Mouse (Mus musculus) CH12.LX (cell line): ENCODE measurements around the gene Wwp2. TPM values are rescaled to one million over a fixed set of nuclear protein-coding genes. Genes with fewer than 3 reads are reported as not detected.

Source experiments
- DNase-seq: peaks from one replicate; pipeline ENCODE4 v3.0.0-alpha.2; 2013; ENCODE audit errors: extremely low read depth
- H3K27ac ChIP-seq: 2 replicates; pipeline ENCODE4 v1.5.1; 2012; ENCODE audit warnings: low read depth, mild to moderate bottlenecking, control low read depth, moderate library complexity; ENCODE audit not compliant: insufficient read depth
- H3K27me3 ChIP-seq: replicated peaks from 2 replicates; pipeline ENCODE3; 2012; ENCODE audit warnings: inconsistent platforms
- H3K36me3 ChIP-seq, 2 experiments: replicated peaks in 1 of 2; 2 replicates each; pipeline versions ENCODE3 to v1.6.1; 2012; ENCODE audit warnings: inconsistent platforms in 1 of 2, low read length in 1 of 2, mild to moderate bottlenecking in 1 of 2, mixed read lengths in 1 of 2, moderate library complexity in 1 of 2; ENCODE audit not compliant: control insufficient read depth in 1 of 2, insufficient read depth in 1 of 2
- H3K4me1 ChIP-seq, 2 experiments: 2 replicates each; pipeline ENCODE4 v1.6.1; 2012; ENCODE audit warnings: inconsistent platforms in 1 of 2, moderate library complexity in 1 of 2; ENCODE audit not compliant: insufficient read depth in 2 of 2, control insufficient read depth in 1 of 2
- H3K4me2 ChIP-seq: 2 replicates; pipeline ENCODE4 v1.6.1; 2012; ENCODE audit warnings: low read depth, mild to moderate bottlenecking, control low read depth; ENCODE audit not compliant: poor library complexity, insufficient read depth, severe bottlenecking
- H3K4me3 ChIP-seq, 3 experiments: fragments of 150-350 bp in 1 of 3; sonication (generic) in 1 of 3; replicated peaks in 1 of 3; 2 replicates each; pipeline versions ENCODE3 to v1.5.1; 2011 to 2012; ENCODE audit warnings: low read depth in 2 of 3, low read length in 2 of 3, mild to moderate bottlenecking in 2 of 3, moderate library complexity in 2 of 3, control low read depth in 1 of 3, improper control_type of control experiment in 1 of 3, inconsistent platforms in 1 of 3, mixed read lengths in 1 of 3; ENCODE audit not compliant: poor library complexity in 1 of 3
- H3K79me2 ChIP-seq: replicated peaks from 2 replicates; pipeline ENCODE4 v1.6.1; 2012; ENCODE audit warnings: mild to moderate bottlenecking, moderate library complexity; ENCODE audit not compliant: control insufficient read depth, poor library complexity, insufficient read depth, severe bottlenecking; ENCODE audit errors: extremely low read depth
- H3K9ac ChIP-seq: 2 replicates; pipeline ENCODE4 v1.6.1; 2012; ENCODE audit warnings: low read depth, mild to moderate bottlenecking, control low read depth, moderate library complexity; ENCODE audit not compliant: insufficient read depth
- H3K9me3 ChIP-seq: replicated peaks from 2 replicates; pipeline ENCODE3; 2012; ENCODE audit warnings: low read length, inconsistent platforms, mixed read lengths
- BHLHE40 ChIP-seq: IDR thresholded peaks from 2 replicates; pipeline ENCODE4 v1.6.1; 2011; ENCODE audit warnings: mild to moderate bottlenecking, low read depth, low read length, improper control_type of control experiment
- CTCF ChIP-seq, 2 experiments: IDR thresholded peaks in 1 of 2; conservative IDR thresholded peaks in 1 of 2; 2 replicates each; pipeline ENCODE4 v1.5.1; 2011 to 2012; ENCODE audit warnings: low read depth in 2 of 2, low read length in 2 of 2, improper control_type of control experiment in 1 of 2, inconsistent platforms in 1 of 2, mild to moderate bottlenecking in 1 of 2, moderate library complexity in 1 of 2
- ELF1 ChIP-seq: IDR thresholded peaks from 2 replicates; pipeline ENCODE4 v1.6.1; 2014; ENCODE audit warnings: low read depth, mild to moderate bottlenecking, inconsistent platforms, low read length, improper control_type of control experiment
- ETS1 ChIP-seq: conservative IDR thresholded peaks from 2 replicates; pipeline ENCODE4 v1.6.1; 2012; ENCODE audit warnings: low read depth, mild to moderate bottlenecking, inconsistent platforms, low read length, improper control_type of control experiment, moderate library complexity
- HCFC1 ChIP-seq: IDR thresholded peaks from 2 replicates; pipeline ENCODE4 v1.6.1; 2012; ENCODE audit warnings: low read depth, mild to moderate bottlenecking, inconsistent platforms, low read length, improper control_type of control experiment
- IRF4 ChIP-seq: IDR thresholded peaks from 2 replicates; pipeline ENCODE4 v1.6.1; 2014; ENCODE audit warnings: low read depth, mild to moderate bottlenecking, inconsistent platforms, low read length, improper control_type of control experiment
- MXI1 ChIP-seq: IDR thresholded peaks from 2 replicates; pipeline ENCODE4 v1.6.1; 2011; ENCODE audit warnings: mild to moderate bottlenecking, low read depth, low read length, improper control_type of control experiment
- MYC ChIP-seq: IDR thresholded peaks from 2 replicates; pipeline ENCODE4 v1.6.1; 2011; ENCODE audit warnings: low read depth, mild to moderate bottlenecking, improper control_type of control experiment, low read length
- NRF1 ChIP-seq: IDR thresholded peaks from 2 replicates; pipeline ENCODE4 v1.6.1; 2014; ENCODE audit warnings: low read depth, mild to moderate bottlenecking, inconsistent platforms, low read length, improper control_type of control experiment, moderate library complexity
- POLR2AphosphoS2 ChIP-seq: IDR thresholded peaks from 2 replicates; pipeline ENCODE4 v1.6.1; 2011; ENCODE audit warnings: low read depth, low read length, improper control_type of control experiment
- RAD21 ChIP-seq: IDR thresholded peaks from 2 replicates; pipeline ENCODE4 v1.6.1; 2011; ENCODE audit warnings: low read depth, mild to moderate bottlenecking, low read length, improper control_type of control experiment, moderate library complexity
- RCOR1 ChIP-seq: conservative IDR thresholded peaks from 2 replicates; pipeline ENCODE4 v1.6.1; 2012; ENCODE audit warnings: low read depth, mild to moderate bottlenecking, inconsistent platforms, low read length, improper control_type of control experiment
- SIN3A ChIP-seq: IDR thresholded peaks from 2 replicates; pipeline ENCODE4 v1.6.1; 2012; ENCODE audit warnings: low read length, improper control_type of control experiment, inconsistent platforms
- ZMIZ1 ChIP-seq: IDR thresholded peaks from 2 replicates; pipeline ENCODE4 v1.6.1; 2012; ENCODE audit warnings: low read depth, mild to moderate bottlenecking, inconsistent platforms, low read length, improper control_type of control experiment
- dilution Hi-C: fragments of 300-500 bp; cut with MboI; formaldehyde crosslinking; loops from 2 replicates; pipeline ENCODE4 v1.14.3; 2020; ENCODE audit warnings: low sequenced_read_pairs; ENCODE audit not compliant: extremely low pct_unique_long_range_greater_than_20kb, extremely low pct_ligation_motif_present
- in situ Hi-C: fragments of 300-500 bp; cut with MboI; formaldehyde crosslinking; loops from 3 replicates; pipeline ENCODE4 v1.14.3; 2019; ENCODE audit warnings: low sequenced_read_pairs, low pct_ligation_motif_present, low pct_unique_long_range_greater_than_20kb, mixed read lengths
- polyA plus RNA-seq: library from polyadenylated mRNA; unstranded; fragments of >175 nt; gene quantifications from 2 replicates; pipeline ENCODE4 v1.2.1, GENCODE M21; 2012; ENCODE audit warnings: low read depth; ENCODE audit not compliant: insufficient read length
- total RNA-seq, 2 experiments: library from RNA; depleted of rRNA; stranded (reverse); fragments of 300-350 nt in 1 of 2; fragments of >200 nt in 1 of 2; gene quantifications; 2 replicates each; pipeline ENCODE4 v1.2.3; 2012 to 2014

The Wwp2 gene
- total and polyA plus RNA-seq, 3 experiments: 13.5 to 30.3 (median 20.7) TPM

DNA sequence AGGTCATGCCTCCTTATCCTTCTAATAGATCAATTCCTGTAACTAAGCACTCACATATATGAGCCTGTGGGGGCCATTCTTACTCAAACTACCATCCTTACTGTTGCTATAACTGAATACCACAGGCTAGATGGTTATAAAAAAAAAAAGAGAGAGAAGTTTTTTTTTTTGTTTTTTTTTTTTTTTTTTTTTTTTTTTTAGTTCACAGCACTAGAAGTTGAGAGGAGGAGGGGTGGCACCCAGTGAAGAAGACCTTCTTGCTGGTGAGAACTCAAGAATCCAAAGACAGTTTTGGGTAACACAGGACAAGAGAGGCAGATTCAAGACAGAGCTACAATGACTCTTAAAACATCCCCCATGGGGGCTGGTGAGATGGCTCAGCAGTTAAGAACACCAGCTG, 40.8 kb upstream of the Wwp2 start:
- Histone ChIP-seq H3K79me2 (no peaks in the 10 kb centered on the region), H3K9me3 (no peaks in the 10 kb centered on the region), H3K4me3 (no peak overlapping the region)
- TF ChIP-seq BHLHE40 (no peak), CTCF (conservative IDR thresholded peaks at IDR 0.05 in 1 of 2, IDR thresholded peaks at IDR 0.05 in 1 of 2; ENCODE audit: low read depth in 2 of 2, low read length in 2 of 2) (no peak), IRF4 (no peak), ZMIZ1 (no peak), SIN3A (no peak), ETS1 (no peak), HCFC1 (no peak), RCOR1 (no peak), RAD21 (no peak), MXI1 (no peak), MYC (no peak), NRF1 (no peak), POLR2AphosphoS2 (no peak)
- TF ChIP-seq, all 38 proteins: peak for 0
- no peak for DNase-seq
- in situ Hi-C loops: no loop called here
- H3K4me2 ChIP-seq: no peak overlapping the region
- dilution Hi-C loops: no loop called here
- no peak overlapping the region for H3K27ac ChIP-seq
- no peak overlapping the region for H3K9ac ChIP-seq
- H3K27me3 ChIP-seq: no peaks in the 10 kb centered on the region
- H3K36me3 ChIP-seq: peaks cover 0 to 5% of the 10 kb centered on the region in 2 experiments
- H3K4me1 ChIP-seq: peaks cover 5 to 20% of the 10 kb centered on the region in 2 experiments; a peak in 3 of 4 replicates

DNA sequence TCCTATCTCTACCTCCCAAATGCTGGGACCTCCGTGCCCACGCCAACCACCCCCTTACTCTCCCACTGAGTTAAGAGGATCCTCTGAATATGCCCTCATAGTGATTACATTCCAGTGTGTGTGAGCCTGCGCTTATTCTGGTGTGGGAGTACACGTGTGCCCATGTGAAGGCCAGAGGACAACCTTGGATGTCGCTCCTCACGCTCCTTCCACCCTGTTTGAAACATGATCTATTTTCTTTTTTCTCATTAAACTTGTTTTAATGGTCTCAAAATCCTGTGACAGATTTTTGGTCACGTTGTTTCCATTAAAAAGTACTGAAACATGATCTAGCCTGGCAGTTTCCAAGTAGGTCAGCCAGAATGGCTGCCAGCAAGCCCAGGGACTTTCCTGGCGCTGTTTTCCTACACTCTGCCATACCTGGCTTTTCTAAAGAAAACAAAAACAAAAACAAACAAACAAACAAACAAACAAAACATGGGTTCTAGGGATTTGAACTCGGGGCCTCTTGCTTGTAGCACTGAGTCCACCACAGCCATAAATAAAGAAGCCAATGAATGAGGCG, 40.0 kb upstream of the Wwp2 start:
- TF ChIP-seq CTCF (conservative IDR thresholded peaks at IDR 0.05 in 1 of 2, IDR thresholded peaks at IDR 0.05 in 1 of 2; ENCODE audit: low read depth in 2 of 2, low read length in 2 of 2) (no peak), ELF1 (no peak), SIN3A (no peak)
- Histone ChIP-seq H3K4me1 (peaks cover 5 to 24% of the 10 kb centered on the region in 2 experiments; a peak in 3 of 4 replicates), H3K27ac (no peak overlapping the region), H3K27me3 (no peaks in the 10 kb centered on the region), H3K36me3 (peaks cover 0 to under 1% of the 10 kb centered on the region in 2 experiments), H3K4me2 (no peak overlapping the region), H3K9ac (no peak overlapping the region), H3K9me3 (no peaks in the 10 kb centered on the region), H3K4me3 (no peak overlapping the region), H3K79me2 (no peaks in the 10 kb centered on the region)
- no peak for DNase-seq
- dilution Hi-C loops: no loop called here
- in situ Hi-C loops: no loop called here
